Mouse (Mus musculus): ENCODE measurements around the gene Ltbp3.

GRCm38 (mm10) chr19:5803041-5803880 is 62.6 kb downstream of the Ltbp3 start:
- TF ChIP-seq CTCF (IDR thresholded peaks at IDR 0.05) (no peak), EP300 (IDR thresholded peaks at IDR 0.05) (peak; percentile 97)

Measured in lung, postnatal 0 days (tissue).